Mouse (Mus musculus) brain, embryonic 14.5 days (tissue): ENCODE measurements around the gene Rdh1.

ENCODE experiments used
- CTCF ChIP-seq: fragments of 200-500 bp; IDR thresholded peaks from 2 replicates; pipeline ENCODE4 v1.5.1; 2012; ENCODE audit warnings: inconsistent platforms, mild to moderate bottlenecking, moderate library complexity, borderline replicate concordance; ENCODE audit not compliant: insufficient read depth, insufficient read length; ENCODE audit errors: extremely low read depth
- POLR2A ChIP-seq: fragments of 200-500 bp; IDR thresholded peaks from 2 replicates; pipeline ENCODE4 v1.6.1; 2012; ENCODE audit warnings: mild to moderate bottlenecking, inconsistent platforms, borderline replicate concordance; ENCODE audit not compliant: poor library complexity, insufficient read depth, insufficient read length, severe bottlenecking; ENCODE audit errors: extremely low read depth

DNA sequence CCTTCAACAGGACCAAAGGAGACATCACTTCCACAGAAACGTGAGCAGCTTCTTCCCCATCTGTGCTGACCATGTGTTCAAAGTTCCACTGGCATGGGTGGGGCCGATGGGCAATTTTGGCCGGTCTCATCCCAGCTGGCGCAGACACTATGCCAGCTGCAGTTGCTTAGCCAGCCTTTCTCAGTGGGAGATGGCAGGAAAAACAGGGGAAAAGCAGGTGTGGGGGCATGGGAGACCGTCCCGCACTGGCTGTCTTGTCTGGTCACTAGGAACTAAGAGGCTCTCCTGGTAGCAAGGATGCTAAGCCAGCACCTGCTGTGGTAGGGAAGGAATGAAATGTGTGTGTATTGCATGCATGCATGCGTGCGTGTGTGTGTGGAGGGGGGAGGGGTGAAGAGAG is 31.1 kb upstream of the Rdh1 start:
- no peak for TF ChIP-seq CTCF
- no peak for TF ChIP-seq POLR2A
